Mouse (Mus musculus) kidney, adult 2 months (tissue): ENCODE measurements around the gene Gm17571. TPM values are rescaled to one million over a fixed set of nuclear protein-coding genes. Genes with fewer than 3 reads are reported as not detected.
A peak's percentile ranks its signal among the peaks of the same experiment; 100 is the strongest.

Source experiments
- DNase-seq: peaks from one replicate; pipeline ENCODE4 v3.0.0; 2021
- H3K27ac ChIP-seq: fragments of 200-500 bp; 2 replicates; pipeline ENCODE4 v1.5.1; 2012; ENCODE audit warnings: low read depth, low read length, control low read depth, inconsistent platforms; ENCODE audit not compliant: insufficient read depth
- H3K27me3 ChIP-seq: fragments of 200-500 bp; replicated peaks from 2 replicates; pipeline ENCODE4 v1.6.1; 2012; ENCODE audit warnings: mild to moderate bottlenecking, moderate library complexity, low read length, inconsistent platforms; ENCODE audit not compliant: control insufficient read depth, insufficient read depth
- H3K36me3 ChIP-seq: fragments of 200-500 bp; 2 replicates; pipeline ENCODE4 v1.6.1; 2012; ENCODE audit warnings: mild to moderate bottlenecking, moderate library complexity, low read length, inconsistent platforms; ENCODE audit not compliant: control insufficient read depth, insufficient read depth
- H3K4me1 ChIP-seq: fragments of 200-500 bp; 2 replicates; pipeline ENCODE4 v1.6.1; 2011; ENCODE audit warnings: low read length; ENCODE audit not compliant: control insufficient read depth, insufficient read depth
- H3K4me3 ChIP-seq: fragments of 200-500 bp; 2 replicates; pipeline ENCODE4 v1.5.1; 2011; ENCODE audit warnings: mild to moderate bottlenecking, low read depth, low read length, control low read depth; ENCODE audit not compliant: insufficient read depth
- CTCF ChIP-seq: fragments of 200-500 bp; conservative IDR thresholded peaks from 2 replicates; pipeline ENCODE4 v1.5.1; 2011; ENCODE audit warnings: low read depth, mild to moderate bottlenecking, control low read depth, low read length, moderate library complexity, mixed read lengths; ENCODE audit not compliant: insufficient read depth, insufficient read length
- POLR2A ChIP-seq: fragments of 200-500 bp; IDR thresholded peaks from one replicate; pipeline ENCODE4 v1.6.1; 2011; ENCODE audit warnings: low read depth, low read length, control low read depth
- WGBS: fragments of 180-500 bp; shearing (Covaris S2); methylation state at CpG from one replicate; pipeline ENCODE4 v1.1.7; 2018; 5-methylcytosine and 5-hydroxymethylcytosine counted together
- polyA plus RNA-seq: library from polyadenylated mRNA; depleted of rRNA; stranded (reverse); fragments of >200 nt; gene quantifications from 2 replicates; pipeline ENCODE4 v1.2.3, GENCODE M21; 2012; rRNA removed

Gm17571 gene
- polyA plus RNA-seq, 1 experiment = not detected

- no peak for TF ChIP-seq CTCF
- TF ChIP-seq POLR2A = no peak
- WGBS = 85% methylated on average over 6 of the region's 6 CpGs
- Histone ChIP-seq H3K36me3 (no peaks in the 10 kb centered on the region), H3K4me3 (no peak overlapping the region), H3K27me3 (no peaks in the 10 kb centered on the region), H3K27ac (no peak overlapping the region), H3K4me1 (peaks cover 3% of the 10 kb centered on the region; the same call in 1 of the 2 replicates)
- DNase-seq = no peak
Observed at GRCm38 (mm10) chr9:13433501-13434090, 13.0 kb downstream of the Gm17571 start.

DNA sequence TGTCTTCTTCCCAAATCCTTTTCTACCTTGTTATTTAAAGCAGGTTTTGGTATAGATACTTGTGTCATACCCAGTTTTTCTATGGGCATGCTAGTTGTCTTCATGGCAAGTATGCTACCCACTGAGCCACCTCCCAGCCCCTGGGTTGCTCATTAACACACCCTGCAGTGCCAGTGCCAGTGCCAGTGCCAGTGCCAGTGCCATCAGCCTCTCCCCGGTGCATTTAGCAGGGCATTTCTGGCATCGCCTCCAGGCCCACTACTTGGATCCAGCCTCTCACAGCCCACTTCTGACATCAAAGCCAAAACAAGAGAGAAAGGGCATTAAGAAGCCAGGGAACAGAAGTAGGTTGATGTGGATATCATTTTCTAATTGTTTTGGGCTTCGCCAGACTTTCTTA is 14.9 kb downstream of the Gm17571 start:
- WGBS = 81% methylated on average over 3 of the region's 3 CpGs
- peaks cover 3% of the 10 kb centered on the region; the same call in 1 of the 2 replicates for H3K4me1 ChIP-seq
- DNase-seq = peak; percentile 57
- no peaks in the 10 kb centered on the region for H3K36me3 ChIP-seq
- H3K27me3 ChIP-seq = no peaks in the 10 kb centered on the region
- H3K4me3 ChIP-seq = no peak overlapping the region
- TF ChIP-seq CTCF = no peak
- no peak for TF ChIP-seq POLR2A
- H3K27ac ChIP-seq = no peak overlapping the region

DNA sequence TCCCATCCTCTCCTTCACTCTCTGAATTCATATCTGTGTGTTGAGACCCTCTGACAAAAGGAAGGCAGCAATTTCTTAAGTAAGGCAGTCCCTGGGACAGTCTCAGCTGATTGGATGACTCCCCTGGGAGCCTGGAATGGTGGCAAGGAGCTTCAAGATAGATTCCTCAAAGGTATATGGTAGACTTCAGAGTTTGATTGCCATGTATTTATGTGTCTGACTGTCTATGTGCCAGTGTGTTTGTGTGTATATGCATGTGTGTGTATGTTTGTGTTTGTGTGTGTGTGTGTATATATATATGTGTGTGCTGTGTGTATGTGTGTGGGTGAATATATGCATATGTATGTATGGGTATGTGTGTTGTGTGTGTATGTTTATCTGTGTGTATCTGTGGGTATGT is 15.8 kb downstream of the Gm17571 start:
- H3K4me1 ChIP-seq = peaks cover 3% of the 10 kb centered on the region; the same call in 1 of the 2 replicates
- H3K27me3 ChIP-seq = no peaks in the 10 kb centered on the region
- DNase-seq = no peak
- TF ChIP-seq CTCF (no peak), POLR2A (no peak)
- H3K36me3 ChIP-seq = no peaks in the 10 kb centered on the region
- H3K27ac ChIP-seq = no peak overlapping the region
- no peak overlapping the region for H3K4me3 ChIP-seq

DNA sequence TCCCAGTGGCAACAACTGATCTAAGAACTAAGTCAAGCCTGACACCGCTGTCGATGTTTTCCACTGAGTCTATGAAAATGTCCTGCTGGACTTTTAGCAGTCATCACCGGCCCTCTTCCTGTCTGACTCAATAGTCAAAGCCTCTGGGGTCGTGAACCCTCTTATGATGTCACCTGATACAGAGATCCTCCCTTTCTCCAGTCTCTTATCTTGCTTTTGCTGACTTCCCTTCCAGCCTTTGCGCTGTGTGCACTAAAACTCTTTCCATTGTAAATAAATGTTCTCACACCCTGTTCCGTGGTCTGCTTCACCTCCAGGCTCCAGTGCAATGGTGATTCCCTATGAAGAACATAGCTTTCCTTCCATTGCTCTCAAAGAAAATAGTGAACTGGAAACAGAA is 16.3 kb downstream of the Gm17571 start:
- no peak overlapping the region for H3K4me3 ChIP-seq
- no peak for TF ChIP-seq CTCF
- no peak for TF ChIP-seq POLR2A
- H3K27ac ChIP-seq = no peak overlapping the region
- no peaks in the 10 kb centered on the region for H3K36me3 ChIP-seq
- DNase-seq = peak; percentile 12
- peaks cover 6% of the 10 kb centered on the region; the same call in 1 of the 2 replicates for H3K4me1 ChIP-seq
- no peaks in the 10 kb centered on the region for H3K27me3 ChIP-seq
- 41% methylated on average over 6 of the region's 6 CpGs for WGBS

- Histone ChIP-seq H3K27me3 (no peaks in the 10 kb centered on the region), H3K36me3 (no peaks in the 10 kb centered on the region), H3K4me1 (peaks cover 13% of the 10 kb centered on the region), H3K27ac (no peak overlapping the region), H3K4me3 (no peak overlapping the region)
- TF ChIP-seq POLR2A (no peak), CTCF (no peak)
- WGBS = 71% methylated on average over 2 of the region's 2 CpGs
- DNase-seq = peak; percentile 5
Observed at GRCm38 (mm10) chr9:13429477-13430125, 17.0 kb downstream of the Gm17571 start.

DNA sequence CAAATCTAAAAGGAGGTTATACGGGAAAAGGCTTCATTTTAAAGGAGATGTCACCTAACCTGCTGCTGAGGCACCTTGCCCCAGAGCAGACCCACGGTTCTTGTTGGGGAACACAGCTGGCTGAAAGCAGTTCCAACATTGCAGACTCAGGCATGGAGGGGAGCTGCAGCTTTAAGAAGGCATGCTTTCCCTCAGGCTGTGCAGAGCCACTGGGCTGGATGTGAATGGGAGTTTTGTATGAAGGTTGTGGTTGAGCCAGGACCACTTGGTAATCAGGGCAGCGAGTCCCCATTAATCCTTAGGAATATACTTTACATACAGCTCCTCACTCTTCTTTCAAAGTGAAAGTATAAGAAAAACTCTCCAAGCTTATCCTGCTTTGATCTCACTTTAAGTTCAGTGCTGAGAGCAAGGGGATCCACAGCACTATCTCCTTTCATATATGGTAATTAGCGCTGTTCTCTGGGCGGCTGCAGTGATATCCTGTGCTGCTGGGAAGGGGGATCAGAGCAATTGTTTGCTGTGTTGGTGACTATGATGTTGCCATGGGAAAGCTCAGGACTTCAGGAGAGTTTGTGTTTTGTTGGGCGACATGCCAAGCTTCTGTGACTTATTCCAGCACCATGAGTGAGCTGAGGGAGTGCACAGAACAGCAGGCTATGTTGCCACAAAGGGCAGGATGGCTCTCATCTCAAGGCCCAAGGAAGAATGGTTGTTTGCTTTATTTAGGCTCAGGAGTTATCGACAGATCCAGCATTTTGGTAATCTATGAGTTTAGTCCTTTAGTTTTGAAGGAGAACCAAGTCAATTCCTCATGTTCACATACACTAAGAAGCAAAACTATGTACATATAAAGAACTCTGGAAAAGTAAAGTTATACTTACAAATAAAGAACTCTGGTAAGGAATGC is 21.3 kb downstream of the Gm17571 start:
- no peaks in the 10 kb centered on the region for H3K27me3 ChIP-seq
- TF ChIP-seq POLR2A (no peak), CTCF (no peak)
- H3K36me3 ChIP-seq = no peaks in the 10 kb centered on the region
- peak overlapping the region; percentile 16; the same call in 1 of the 2 replicates for H3K4me3 ChIP-seq
- WGBS = 21% methylated on average over 7 of the region's 7 CpGs
- DNase-seq = peak; percentile 85
- peak overlapping the region; percentile 67 for H3K27ac ChIP-seq
- peaks cover 10% of the 10 kb centered on the region for H3K4me1 ChIP-seq

GRCm38 (mm10) chr9:13414230-13414766 is 32.3 kb downstream of the Gm17571 start:
- no peaks in the 10 kb centered on the region for H3K4me1 ChIP-seq
- no peak for DNase-seq
- TF ChIP-seq POLR2A = no peak
- no peak for TF ChIP-seq CTCF
- no peaks in the 10 kb centered on the region for H3K36me3 ChIP-seq
- H3K27me3 ChIP-seq = no peaks in the 10 kb centered on the region
- no peak overlapping the region for H3K4me3 ChIP-seq
- H3K27ac ChIP-seq = no peak overlapping the region

Other genes starting within 250 kb of the Gm17571 start
- gene Jrkl, start 200.9 kb downstream of the Gm17571 start, polyA plus RNA-seq = 0.48 and 0.91 TPM in 2 replicates
- gene Ccdc82, start 199.8 kb downstream of the Gm17571 start, polyA plus RNA-seq = 5.8 and 6.7 TPM in 2 replicates
- 4.6 and 4.8 TPM in 2 replicates for gene Maml2, start 148.8 kb downstream of the Gm17571 start, polyA plus RNA-seq